Mouse (Mus musculus) lung, adult 10 weeks (tissue): ENCODE measurements around the gene Tsr3. TPM values are rescaled to one million over a fixed set of nuclear protein-coding genes. Genes with fewer than 3 reads are reported as not detected.

Experiments
- polyA plus RNA-seq: library from polyadenylated mRNA; stranded (reverse); fragments of 350-450 nt; fragmentation: Illumina TruSeq; extraction: RNeasy Lipid Tissue Mini Kit (QIAGEN cat#74804); gene quantifications from one replicate; pipeline ENCODE4 v1.2.3, GENCODE M21; 2014; ENCODE audit warnings: low read depth, low replicate concordance; ENCODE audit not compliant: insufficient read depth

The Tsr3 gene
- polyA plus RNA-seq: 13.7 TPM

GRCm38 (mm10) chr17:25239695-25240636 is at the start of gene Tsr3, which contains the start of gene Gnptg:
Gene Tsr3 (plus strand): TSS chr17:25240170.
Gene Gnptg (minus strand): TSS chr17:25240124.

GRCm38 (mm10) chr17:25256140-25256754 is 16.3 kb downstream of the Tsr3 start, which contains the start of gene Baiap3:
Gene Baiap3 (minus strand): TSS chr17:25256364.

GRCm38 (mm10) chr17:25274571-25275346 is 34.8 kb downstream of the Tsr3 start, which contains the start of gene Ube2i:
Gene Ube2i (minus strand): TSS chr17:25274622.

Other genes starting within 250 kb of the Tsr3 start
- 3.6 TPM for gene Cramp1l, start 224.4 kb upstream of the Tsr3 start, polyA plus RNA-seq
- 6.4 TPM for gene Ift140, start 224.1 kb upstream of the Tsr3 start, polyA plus RNA-seq
- 141 TPM for gene Tmem204, start 156.6 kb upstream of the Tsr3 start, polyA plus RNA-seq
- gene Telo2, start 124.2 kb upstream of the Tsr3 start, polyA plus RNA-seq: 11.7 TPM
- gene Ptx4, start 119.4 kb upstream of the Tsr3 start, polyA plus RNA-seq: not detected
- gene Clcn7, start 106.8 kb upstream of the Tsr3 start, polyA plus RNA-seq: 13.7 TPM
- not detected for gene Ccdc154, start 77.7 kb upstream of the Tsr3 start, polyA plus RNA-seq
- gene Gm38655, start 64.7 kb upstream of the Tsr3 start, polyA plus RNA-seq: 3.1 TPM
- 13.3 TPM for gene BC003965, start 55.6 kb upstream of the Tsr3 start, polyA plus RNA-seq
- gene Unkl, start 51.8 kb upstream of the Tsr3 start, polyA plus RNA-seq: 11.2 TPM
- 49.7 TPM for gene Gnptg, start within 50 bp of the Tsr3 start, polyA plus RNA-seq
- 6.2 TPM for gene Baiap3, start 16.2 kb downstream of the Tsr3 start, polyA plus RNA-seq
- gene Ube2i, start 34.5 kb downstream of the Tsr3 start, polyA plus RNA-seq: 148 TPM
- gene Prss34, start 58.2 kb downstream of the Tsr3 start, polyA plus RNA-seq: not detected
- not detected for gene Prss28, start 68.5 kb downstream of the Tsr3 start, polyA plus RNA-seq
- not detected for gene Prss29, start 78.5 kb downstream of the Tsr3 start, polyA plus RNA-seq
- gene Tpsab1, start 105.4 kb downstream of the Tsr3 start, polyA plus RNA-seq: not detected
- 2.1 TPM for gene Tpsb2, start 126.1 kb downstream of the Tsr3 start, polyA plus RNA-seq
- not detected for gene Tpsg1, start 129.1 kb downstream of the Tsr3 start, polyA plus RNA-seq
- gene Cacna1h, start 193.6 kb downstream of the Tsr3 start, polyA plus RNA-seq: 0.41 TPM
- gene Tekt4, start 214.4 kb downstream of the Tsr3 start, polyA plus RNA-seq: 8.8 TPM